Mouse (Mus musculus) embryonic facial prominence, embryonic 11.5 days (tissue): ENCODE measurements around the gene Gm10721. TPM values are rescaled to one million over a fixed set of nuclear protein-coding genes. Genes with fewer than 3 reads are reported as not detected.
A peak's percentile ranks its signal among the peaks of the same experiment; 100 is the strongest.
"Not testable (repeated sequence)": the region's sequence is repeated elsewhere in the genome, so short reads cannot be mapped to it uniquely, and the experiment has no call there.

Experiments used
- ATAC-seq: fragments of 200-750 bp; cut with Nextera tagmentation; replicated peaks from 2 replicates; pipeline ENCODE4 v1.8.0; 2017; ENCODE audit warnings: low read depth; ENCODE audit not compliant: insufficient number of reproducible peaks, low FRiP score, low TSS enrichment
- DNase-seq: peaks from one replicate; pipeline ENCODE4 v3.0.0-alpha.2; 2015; ENCODE audit warnings: low spot score
- H3K27ac ChIP-seq: fragments of 300-500 bp; sonication (generic); replicated peaks from 2 replicates; pipeline ENCODE4 v1.5.1; 2014; ENCODE audit warnings: mild to moderate bottlenecking, low read depth, low read length, control low read depth
- H3K27me3 ChIP-seq: fragments of 300-500 bp; sonication (generic); 2 replicates; pipeline ENCODE4 v1.6.1; 2014; ENCODE audit warnings: mild to moderate bottlenecking, low read length, moderate library complexity, mixed read lengths; ENCODE audit not compliant: control insufficient read depth, insufficient read depth
- H3K36me3 ChIP-seq: fragments of 300-500 bp; sonication (generic); replicated peaks from 2 replicates; pipeline ENCODE4 v1.6.1; 2014; ENCODE audit warnings: low read depth, mild to moderate bottlenecking, low read length, moderate library complexity, mixed read lengths; ENCODE audit not compliant: control insufficient read depth, insufficient read depth
- H3K4me1 ChIP-seq: fragments of 300-500 bp; sonication (generic); 2 replicates; pipeline ENCODE4 v1.6.1; 2014; ENCODE audit warnings: low read length, mixed read lengths; ENCODE audit not compliant: control insufficient read depth, insufficient read depth
- H3K4me2 ChIP-seq: fragments of 300-500 bp; sonication (generic); 2 replicates; pipeline ENCODE4 v1.6.1; 2014; ENCODE audit warnings: low read depth, mild to moderate bottlenecking, control low read depth, low read length, moderate library complexity
- H3K4me3 ChIP-seq: fragments of 300-500 bp; sonication (generic); 2 replicates; pipeline ENCODE4 v1.5.1; 2014; ENCODE audit warnings: low read depth, low read length, control low read depth
- H3K9ac ChIP-seq: fragments of 300-500 bp; sonication (generic); replicated peaks from 2 replicates; pipeline ENCODE4 v1.6.1; 2014; ENCODE audit warnings: mild to moderate bottlenecking, control low read depth, low read length
- H3K9me3 ChIP-seq: fragments of 300-500 bp; sonication (generic); replicated peaks from 2 replicates; pipeline ENCODE4 v1.6.1; 2016; ENCODE audit warnings: mild to moderate bottlenecking, low read length, inconsistent platforms, mixed read lengths; ENCODE audit not compliant: control insufficient read depth
- WGBS: fragments of 180-500 bp; shearing (Covaris S2); extraction: QIAGEN DNeasy Blood & Tissue Kit; methylation state at CpG from one replicate; pipeline ENCODE4 v1.1.7; 2014; 5-methylcytosine and 5-hydroxymethylcytosine counted together
- microRNA-seq: library from miRNA; unstranded; fragments of <30 nt; microRNA quantifications from one replicate; pipeline ENCODE4, GENCODE M21; 2016; ENCODE audit warnings: borderline number of aligned reads
- polyA plus RNA-seq: library from polyadenylated mRNA; unstranded; fragments of >200 nt; fragmentation: Nextera tagmentation; extraction: Ambion mirVana; gene quantifications from 2 replicates; pipeline ENCODE4 v1.2.1, GENCODE M21; 2014

The Gm10721 gene
- polyA plus RNA-seq, 1 experiment from 2014 or later, result not detected

DNA sequence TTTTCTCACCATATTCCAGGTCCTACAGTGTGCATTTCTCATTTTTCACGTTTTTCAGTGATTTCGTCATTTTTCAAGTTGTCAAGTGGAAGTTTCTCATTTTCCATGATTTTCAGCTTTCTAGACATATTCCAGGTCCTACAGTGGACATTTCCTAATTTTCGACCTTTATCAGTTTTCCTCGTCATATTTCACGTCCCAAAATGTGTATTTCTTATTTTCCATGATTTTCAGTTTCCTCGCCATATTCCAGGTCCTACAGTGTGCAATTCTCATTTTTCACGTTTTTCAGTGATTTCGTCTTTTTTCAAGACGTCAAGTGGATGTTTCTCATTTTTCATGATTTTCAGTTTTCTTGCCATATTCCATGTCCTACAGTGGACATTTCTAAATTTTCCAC, 14.3 kb downstream of the Gm10721 start:
- not testable (repeated sequence) for H3K27ac ChIP-seq, H3K4me2 ChIP-seq, H3K4me1 ChIP-seq, H3K27me3 ChIP-seq, H3K4me3 ChIP-seq, H3K9ac ChIP-seq, H3K9me3 ChIP-seq, H3K36me3 ChIP-seq, ATAC-seq
- DNase-seq, result peak; percentile 68
- WGBS, result 73% methylated on average over 9 of the region's 9 CpGs

DNA sequence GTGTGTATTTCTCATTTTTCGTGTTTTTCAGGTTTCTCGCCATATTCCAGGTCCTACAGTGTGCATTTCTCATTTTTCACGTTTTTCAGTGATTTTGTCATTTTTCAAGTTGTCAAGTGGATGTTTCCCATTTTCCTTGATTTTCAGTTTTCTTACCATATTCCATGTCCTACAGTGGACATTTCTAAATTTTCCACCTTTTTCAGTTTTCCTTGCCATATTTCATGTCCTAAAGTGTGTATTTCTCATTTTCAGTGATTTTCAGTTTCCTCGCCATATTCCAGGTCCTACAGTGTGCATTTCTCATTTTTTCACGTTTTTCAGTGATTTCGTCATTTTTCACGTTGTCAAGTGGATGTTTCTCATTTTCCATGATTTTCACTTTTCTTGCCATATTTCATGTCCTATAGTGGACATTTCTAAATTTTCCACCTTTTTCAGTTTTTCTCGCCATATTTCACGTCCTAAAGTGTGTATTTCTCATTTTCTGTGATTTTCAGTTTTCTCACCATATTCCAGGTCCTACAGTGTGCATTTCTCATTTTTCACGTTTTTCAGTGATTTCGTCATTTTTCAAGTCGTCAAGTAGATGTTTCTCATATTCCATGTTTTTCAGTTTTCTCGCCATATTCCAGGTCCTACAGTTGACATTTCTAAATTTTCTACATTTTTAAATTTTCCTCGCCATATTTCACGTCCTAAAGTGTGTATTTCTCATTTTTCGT, 16.5 kb downstream of the Gm10721 start:
- not testable (repeated sequence) for H3K4me2 ChIP-seq, H3K27ac ChIP-seq, H3K9me3 ChIP-seq, H3K9ac ChIP-seq, H3K4me1 ChIP-seq, ATAC-seq, H3K4me3 ChIP-seq, H3K36me3 ChIP-seq, H3K27me3 ChIP-seq, DNase-seq
- WGBS, result 64% methylated on average over 11 of the region's 16 CpGs

DNA sequence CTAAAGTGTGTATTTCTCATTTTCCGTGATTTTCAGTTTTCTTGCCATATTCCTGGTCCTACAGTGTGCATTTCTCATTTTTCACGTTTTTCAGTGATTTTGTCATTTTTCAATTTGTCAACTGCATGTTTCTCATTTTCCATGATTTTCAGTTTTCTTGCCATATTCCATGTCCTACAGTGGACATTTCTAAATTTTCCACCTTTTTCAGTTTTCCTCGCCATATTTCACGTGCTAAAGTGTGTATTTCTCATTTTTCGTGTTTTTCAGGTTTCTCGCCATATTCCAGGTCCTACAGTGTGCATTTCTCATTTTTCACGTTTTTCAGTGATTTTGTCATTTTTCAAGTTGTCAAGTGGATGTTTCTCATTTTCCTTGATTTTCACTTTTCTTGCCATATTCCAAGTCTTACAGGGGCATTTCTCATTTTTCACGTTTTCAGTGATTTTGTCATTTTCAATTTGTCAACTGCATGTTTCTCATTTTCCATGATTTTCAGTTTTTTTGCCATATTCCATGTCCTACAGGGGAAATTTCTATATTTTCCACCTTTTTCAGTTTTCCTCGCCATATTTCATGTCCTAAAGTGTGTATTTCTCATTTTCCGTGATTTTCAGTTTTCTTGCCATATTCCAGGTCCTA, 17.9 kb downstream of the Gm10721 start:
- not testable (repeated sequence) for H3K36me3 ChIP-seq, H3K27me3 ChIP-seq, H3K9ac ChIP-seq, H3K9me3 ChIP-seq, H3K4me1 ChIP-seq, ATAC-seq, H3K4me2 ChIP-seq, H3K27ac ChIP-seq, H3K4me3 ChIP-seq
- peak; percentile 93 for DNase-seq
- 68% methylated on average over 2 of the region's 10 CpGs for WGBS

- WGBS, result no CpG with 5 or more reads among the region's 8 CpGs
- ATAC-seq, H3K4me2 ChIP-seq, H3K4me1 ChIP-seq, H3K27ac ChIP-seq, H3K9me3 ChIP-seq, H3K27me3 ChIP-seq, H3K36me3 ChIP-seq, H3K4me3 ChIP-seq, DNase-seq, H3K9ac ChIP-seq: not testable (repeated sequence)
Measured at GRCm38 (mm10) chr9:3034299-3034698, 21.4 kb downstream of the Gm10721 start, which contains the start of gene Gm17535. Gm17535 (plus strand) TSS chr9:3034599.

GRCm38 (mm10) chr9:3036577-3036976, 23.6 kb downstream of the Gm10721 start, which contains the start of gene Gm10715:
Gm10715 (plus strand) TSS chr9:3036877.
- not testable (repeated sequence) for H3K4me3 ChIP-seq, H3K9ac ChIP-seq, H3K27me3 ChIP-seq, ATAC-seq, H3K27ac ChIP-seq, H3K4me1 ChIP-seq, H3K4me2 ChIP-seq, DNase-seq, H3K36me3 ChIP-seq, H3K9me3 ChIP-seq
- 70% methylated on average over 6 of the region's 8 CpGs for WGBS

DNA sequence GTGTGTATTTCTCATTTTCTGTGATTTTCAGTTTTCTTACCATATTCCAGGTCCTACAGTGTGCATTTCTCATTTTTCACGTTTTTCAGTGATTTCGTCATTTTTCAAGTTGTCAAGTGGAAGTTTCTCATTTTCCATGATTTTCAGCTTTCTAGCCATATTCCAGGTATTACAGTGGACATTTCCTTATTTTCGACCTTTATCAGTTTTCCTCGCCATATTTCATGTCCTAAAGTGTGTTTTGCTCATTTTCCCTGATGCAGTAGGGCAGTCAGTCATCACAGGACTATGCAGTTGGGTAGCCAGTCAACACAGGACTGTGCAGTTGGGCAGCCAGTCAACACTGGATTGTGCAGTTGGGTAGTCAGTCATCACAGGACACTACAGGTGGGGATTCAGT, 25.2 kb downstream of the Gm10721 start:
- H3K4me3 ChIP-seq, H3K9ac ChIP-seq, H3K27me3 ChIP-seq, H3K4me1 ChIP-seq, H3K27ac ChIP-seq, ATAC-seq, H3K36me3 ChIP-seq, H3K9me3 ChIP-seq, H3K4me2 ChIP-seq: not testable (repeated sequence)
- DNase-seq, result peak; percentile 0
- WGBS, result 63% methylated on average over 4 of the region's 4 CpGs

Small RNA genes lying within 50 kb of the gene (microRNA-seq; reads per million reads assigned to microRNA genes)
- gene Mir101c, result not detected

Other genes with a start within 250 kb of the Gm10721 start
- not detected in 2 replicates for gene Gm10722, start 12.2 kb upstream of the Gm10721 start, polyA plus RNA-seq
- not detected in 2 replicates for gene Gm11168, start 9.8 kb upstream of the Gm10721 start, polyA plus RNA-seq
- gene Gm10720, start 2.5 kb downstream of the Gm10721 start, polyA plus RNA-seq, result not detected in 2 replicates
- not detected in 2 replicates for gene Gm10719, start 4.3 kb downstream of the Gm10721 start, polyA plus RNA-seq
- not detected in 2 replicates for gene Gm10718, start 10.4 kb downstream of the Gm10721 start, polyA plus RNA-seq
- not detected in 2 replicates for gene Gm10717, start 12.3 kb downstream of the Gm10721 start, polyA plus RNA-seq
- gene Gm17535, start 21.5 kb downstream of the Gm10721 start, polyA plus RNA-seq, result not detected in 2 replicates
- gene Gm10715, start 23.7 kb downstream of the Gm10721 start, polyA plus RNA-seq, result not detected in 2 replicates